Comparison of ENCODE assay signal across 25 mouse cellular contexts in the genomic region with DNA sequence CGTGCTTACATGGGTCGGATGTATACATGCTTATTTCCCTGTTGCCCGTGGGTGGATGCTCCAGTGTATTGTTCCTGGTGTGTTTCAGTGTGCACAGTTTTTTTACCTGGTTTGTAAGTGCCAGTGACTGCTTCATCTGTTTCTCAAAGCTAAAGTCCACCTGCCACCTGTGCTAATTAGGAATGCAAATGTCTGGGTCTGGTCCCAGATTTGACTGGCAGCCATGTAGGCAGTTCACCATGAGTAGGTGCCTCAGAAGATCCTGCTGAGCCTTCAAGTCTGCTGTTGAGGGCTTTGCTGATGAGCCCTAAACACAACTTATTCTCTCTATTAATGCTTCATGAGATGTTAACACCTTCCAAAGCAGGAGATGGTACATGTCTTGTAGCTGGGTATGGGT. TPM values are rescaled to one million over a fixed set of nuclear protein-coding genes. Genes with fewer than 3 reads are reported as not detected.
DNase-seq lines count a peak whose midpoint lies in the region; ATAC-seq and TF ChIP-seq lines count a peak whose summit lies in the region.
"Had no signal": no experiment of that assay in that cellular context is flagged by ENCODE, and none has a peak within 500 bp of the region (broad histone marks: within the 10 kb centered on the region; RNA-seq: fewer than 3 reads in every experiment).

No protein-coding gene starts in this region.

- H3K36me3 ChIP-seq in kidney, embryonic 14.5 days (ENCODE audit: control insufficient read depth, insufficient read depth, low read length): peaks cover 35% of the 10 kb centered on the region
- peaks cover 46% of the 10 kb centered on the region for H3K36me3 ChIP-seq in liver, adult 2 months (ENCODE audit: control insufficient read depth, insufficient read depth, low read length)

- H3K9me3 ChIP-seq in kidney, embryonic 14.5 days (ENCODE audit: control insufficient read depth, low read length): no peaks in the 10 kb centered on the region
- H3K9me3 ChIP-seq: embryonic facial prominence, embryonic 12.5 days; forebrain, embryonic 15.5 days; heart, embryonic 15.5 days; hindbrain, embryonic 15.5 days had no signal

- ATAC-seq in kidney, embryonic 14.5 days (ENCODE audit: low FRiP score, low TSS enrichment): no peak
- ATAC-seq: forebrain, embryonic 15.5 days; inflammation-experienced regulatory T-cells, adult 6 months had no signal

- WGBS in kidney, embryonic 14.5 days: 86% methylated on average over 3 of the region's 3 CpGs
- 93% methylated on average over 3 of the region's 3 CpGs for WGBS in liver, adult 2 months

- no peak overlapping the region for H3K4me2 ChIP-seq in kidney, embryonic 14.5 days (replicated peaks; ENCODE audit: low read depth, low read length)
- H3K4me2 ChIP-seq: embryonic facial prominence, embryonic 12.5 days; forebrain, embryonic 15.5 days; heart, embryonic 11.5 days; heart, embryonic 15.5 days; hindbrain, embryonic 15.5 days had no signal

- no peaks in the 10 kb centered on the region for H3K27me3 ChIP-seq in kidney, embryonic 14.5 days (ENCODE audit: control insufficient read depth, insufficient read depth, low read length)
- no peaks in the 10 kb centered on the region for H3K27me3 ChIP-seq in liver, adult 2 months (ENCODE audit: control insufficient read depth, insufficient read depth, low read length)
- H3K27me3 ChIP-seq: CH12.LX; embryonic facial prominence, embryonic 12.5 days; forebrain, embryonic 15.5 days; heart, embryonic 15.5 days; hindbrain, embryonic 15.5 days had no signal

- H3K4me1 ChIP-seq in kidney, embryonic 14.5 days (ENCODE audit: control insufficient read depth, insufficient read depth, low read length): no peaks in the 10 kb centered on the region
- peaks cover 21% of the 10 kb centered on the region for H3K4me1 ChIP-seq in liver, adult 2 months (ENCODE audit: control insufficient read depth, insufficient read depth, low read length)
- H3K4me1 ChIP-seq: embryonic facial prominence, embryonic 12.5 days; forebrain, embryonic 15.5 days; heart, embryonic 15.5 days had no signal

- TF ChIP-seq POLR2A in liver, adult 2 months (IDR thresholded peaks at IDR 0.05; ENCODE audit: extremely low read depth, insufficient read depth, low read length): no peak

- no peak overlapping the region for H3K4me3 ChIP-seq in kidney, embryonic 14.5 days (ENCODE audit: low read length)
- H3K4me3 ChIP-seq in liver, adult 2 months (ENCODE audit: insufficient read depth, low read depth, low read length): no peak overlapping the region
- H3K4me3 ChIP-seq: embryonic facial prominence, embryonic 12.5 days; forebrain, embryonic 15.5 days; heart, adult 2 months; heart, embryonic 15.5 days; hindbrain, embryonic 15.5 days had no signal

- H3K9ac ChIP-seq in kidney, embryonic 14.5 days (ENCODE audit: low read depth, low read length): no peak overlapping the region
- H3K9ac ChIP-seq in liver, adult 2 months (ENCODE audit: low read depth, low read length): no peak overlapping the region
- H3K9ac ChIP-seq: embryonic facial prominence, embryonic 12.5 days; forebrain, embryonic 15.5 days; heart, embryonic 15.5 days; hindbrain, embryonic 15.5 days had no signal

- TF ChIP-seq CTCF in liver, adult 2 months (IDR thresholded peaks at IDR 0.05; ENCODE audit: low read depth, low read length): no peak

- peak; percentile 6 to 15 for DNase-seq in cerebellum, postnatal 10 days
- DNase-seq in cerebellum, adult 11 months: no peak
- DNase-seq in kidney, adult 11 months: peak; percentile 63
- DNase-seq in liver, adult 2 months (ENCODE audit: extremely low read depth, low read depth, low spot score): peak; percentile 48
- DNase-seq in liver: no peak
- DNase-seq in lung, postnatal 36 days: no peak
- DNase-seq: adrenal gland, adult 2 months; adrenal gland, postnatal 25 days; cerebellum, adult 11-12 months; gastrocnemius, postnatal 14 days; heart, adult 2 months; heart, postnatal 14 days had no signal

- H3K27ac ChIP-seq in kidney, embryonic 14.5 days (ENCODE audit: low read depth, low read length): no peak overlapping the region
- H3K27ac ChIP-seq in liver, adult 2 months (replicated peaks; ENCODE audit: insufficient read depth, low read depth, low read length): peak overlapping the region; percentile 4; the same call in 1 of the 2 replicates
- H3K27ac ChIP-seq: embryonic facial prominence, embryonic 12.5 days; forebrain, embryonic 15.5 days; heart, adult 2 months; heart, embryonic 15.5 days; hindbrain, embryonic 15.5 days had no signal

- no peaks in the 10 kb centered on the region; the same call in 1 of the 2 replicates for H3K79me2 ChIP-seq in liver, adult 2 months (ENCODE audit: control insufficient read depth, insufficient read depth, low read length)

RNA-seq across cellular contexts. Expression of a gene that starts 9.6 kb away (rescaled TPM):
- 16.7 and 22.4 TPM in 2 replicates for polyA plus RNA-seq in kidney, embryonic 14.5 days (2014; fragmentation: Nextera tagmentation; extraction: Ambion mirVana)
- 355 and 458 TPM in 2 replicates for total RNA-seq in liver, adult 2 months (2014; rRNA removed)
- polyA plus RNA-seq in liver, adult 2 months (2012; rRNA removed): 318 and 321 TPM in 2 replicates

RNA-seq across cellular contexts. Expression of a gene that starts 30.2 kb away (rescaled TPM):
- polyA plus RNA-seq in kidney, embryonic 14.5 days (2014; fragmentation: Nextera tagmentation; extraction: Ambion mirVana): 24.0 and 38.3 TPM in 2 replicates
- total RNA-seq in liver, adult 2 months (2014; rRNA removed): not detected in 2 replicates
- polyA plus RNA-seq in liver, adult 2 months (2012; rRNA removed): not detected in 2 replicates
- total RNA-seq: adrenal gland, adult 2 months; adrenal gland, postnatal 25 days; CH12.LX; gastrocnemius, adult 18-20 months; gastrocnemius, postnatal 14 days; heart, adult 2 months; heart, postnatal 14 days had no signal
- polyA plus RNA-seq: adrenal gland, adult 2 months; cortical plate, adult 2 months; embryonic facial prominence, embryonic 12.5 days; forebrain, embryonic 11.5 days; forebrain, embryonic 15.5 days; frontal cortex, adult 2 months; heart, adult 2 months; heart, embryonic 11.5 days; heart, embryonic 15.5 days; hindbrain, embryonic 11.5 days; hindbrain, embryonic 15.5 days; inflammation-experienced regulatory T-cells, adult 6 months had no signal

RNA-seq across cellular contexts. Expression of a gene that starts 35.2 kb away (rescaled TPM):
- polyA plus RNA-seq in kidney, embryonic 14.5 days (2014; fragmentation: Nextera tagmentation; extraction: Ambion mirVana): not detected in 2 replicates
- total RNA-seq in liver, adult 2 months (2014; rRNA removed): 0.20 and 0.28 TPM in 2 replicates
- polyA plus RNA-seq in liver, adult 2 months (2012; rRNA removed): 0.07 and 0.10 TPM in 2 replicates
- total RNA-seq: adrenal gland, postnatal 25 days; CH12.LX; gastrocnemius, adult 18-20 months; gastrocnemius, postnatal 14 days; heart, postnatal 14 days had no signal
- polyA plus RNA-seq: adrenal gland, adult 2 months; embryonic facial prominence, embryonic 12.5 days; forebrain, embryonic 11.5 days; forebrain, embryonic 15.5 days; heart, embryonic 11.5 days; heart, embryonic 15.5 days had no signal

RNA-seq across cellular contexts. Expression of a gene that starts 35.6 kb away (rescaled TPM):
- polyA plus RNA-seq in kidney, embryonic 14.5 days (2014; fragmentation: Nextera tagmentation; extraction: Ambion mirVana): not detected in 2 replicates
- total RNA-seq in liver, adult 2 months (2014; rRNA removed): 0.07 TPM in 1 of 2 replicates, not detected in the other
- not detected in 2 replicates for polyA plus RNA-seq in liver, adult 2 months (2012; rRNA removed)
- total RNA-seq: adrenal gland, postnatal 25 days; CH12.LX; gastrocnemius, postnatal 14 days had no signal
- polyA plus RNA-seq: adrenal gland, adult 2 months; cortical plate, adult 2 months; forebrain, embryonic 11.5 days; forebrain, embryonic 15.5 days; hindbrain, embryonic 11.5 days; hindbrain, embryonic 15.5 days had no signal

RNA-seq across cellular contexts. Expression of a gene that starts 49.0 kb away (rescaled TPM):
- not detected in 2 replicates for polyA plus RNA-seq in kidney, embryonic 14.5 days (2014; fragmentation: Nextera tagmentation; extraction: Ambion mirVana)
- total RNA-seq in liver, adult 2 months (2014; rRNA removed): 0.83 and 1.3 TPM in 2 replicates
- 0.13 and 0.14 TPM in 2 replicates for polyA plus RNA-seq in liver, adult 2 months (2012; rRNA removed)
- total RNA-seq: adrenal gland, postnatal 25 days; CH12.LX; gastrocnemius, adult 18-20 months; gastrocnemius, postnatal 14 days; heart, postnatal 14 days had no signal
- polyA plus RNA-seq: cortical plate, adult 2 months; embryonic facial prominence, embryonic 12.5 days; forebrain, embryonic 11.5 days; forebrain, embryonic 15.5 days; heart, embryonic 11.5 days; hindbrain, embryonic 11.5 days; hindbrain, embryonic 15.5 days had no signal

Comparison
In these comparisons a context has a peak if more than half of its experiments do, and no peak if none do; other contexts are left out.
1. DNase-seq: peak in cerebellum, postnatal 10 days (2 of 2), kidney, adult 11 months (single experiment) and liver, adult 2 months (single experiment); none in cerebellum, adult 11 months (single experiment), liver (single experiment) and lung, postnatal 36 days (single experiment).
2. RNA of a gene that starts 9.6 kb away (polyA plus RNA-seq): 318 to 321 TPM in liver, adult 2 months; 16.7 to 22.4 TPM in kidney, embryonic 14.5 days; every median in the first group is over 10 times any median in the second.
3. RNA of a gene that starts 30.2 kb away (polyA plus RNA-seq): 24.0 to 38.3 TPM in kidney, embryonic 14.5 days; not detected in liver, adult 2 months; every median in the first group is over 10 times any median in the second.